Mouse (Mus musculus): ENCODE data around the gene Nkain4.

The Nkain4 gene

DNA sequence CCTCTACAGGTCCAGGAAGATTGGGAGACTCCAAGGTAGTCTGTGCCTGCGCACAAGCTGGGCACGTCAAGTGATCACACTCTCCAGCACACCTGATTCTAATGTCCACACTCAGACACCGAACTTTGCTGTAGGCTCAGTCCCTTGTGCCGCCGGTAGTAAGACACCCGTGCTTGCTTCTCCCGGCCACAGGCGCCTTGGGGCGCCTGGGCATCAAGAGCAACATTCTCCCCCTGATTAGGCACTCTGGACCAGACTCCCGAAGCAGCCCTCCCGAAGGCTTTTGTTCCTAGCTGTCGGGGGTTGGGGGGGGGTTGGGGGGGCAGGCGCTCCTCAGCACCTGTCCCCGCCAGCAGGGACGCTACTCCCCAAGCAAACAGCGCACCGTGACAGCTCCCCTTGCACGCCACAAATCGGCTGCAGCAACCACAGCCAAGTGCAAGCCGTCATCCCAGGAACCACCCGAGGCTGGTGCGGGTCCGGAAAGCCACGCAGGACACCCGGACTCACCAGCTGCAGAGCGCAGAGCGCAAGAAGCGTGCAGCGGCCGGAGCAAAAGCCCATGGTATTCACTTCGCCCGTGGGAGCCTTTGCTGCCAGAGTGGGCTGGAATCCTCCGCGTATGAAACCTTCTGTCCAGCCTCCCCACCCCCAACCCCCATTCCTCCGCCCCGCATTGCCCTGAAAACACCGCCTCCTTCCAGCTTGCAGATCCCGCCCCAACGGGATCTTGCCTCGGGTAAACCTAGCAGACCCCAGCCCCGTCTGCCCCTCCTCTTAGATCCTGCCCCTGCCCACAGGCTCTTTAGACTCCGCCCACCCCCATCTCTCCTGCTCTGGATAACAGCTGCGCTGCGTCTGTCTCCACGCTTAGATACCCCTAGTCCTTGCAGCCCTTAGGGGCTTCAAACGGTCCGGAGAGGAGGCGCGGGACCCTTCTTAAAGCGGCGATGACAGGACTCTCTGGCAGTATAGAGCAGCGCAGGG lies at the start of gene Nkain4:
TSS of gene Nkain4 (minus strand) at position 639 of the 987 bp plus-strand sequence.
- DNase-seq (ENCODE audit: low spot score), result no peak

DNA sequence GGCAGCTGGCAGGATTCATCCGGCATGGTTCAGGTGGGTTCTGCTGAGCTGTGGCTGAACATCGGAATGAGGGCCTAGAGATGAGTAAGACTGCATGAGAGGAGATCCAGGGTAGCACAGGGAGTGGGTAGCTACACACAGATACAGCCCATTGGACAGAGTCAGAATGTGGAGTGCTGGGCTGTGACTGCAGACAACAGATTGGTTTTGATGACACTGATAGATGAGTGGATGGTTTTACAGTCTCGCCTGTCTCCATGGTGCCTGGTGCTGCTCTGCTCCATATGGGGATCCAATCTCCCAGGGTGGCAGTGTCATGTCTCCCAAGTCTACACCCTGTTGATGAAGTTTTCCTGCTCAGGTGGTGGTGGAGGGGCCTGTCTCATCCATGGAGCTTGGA lies 42.4 kb upstream of the Nkain4 start:
- no peak for DNase-seq (ENCODE audit: low spot score)

DNA sequence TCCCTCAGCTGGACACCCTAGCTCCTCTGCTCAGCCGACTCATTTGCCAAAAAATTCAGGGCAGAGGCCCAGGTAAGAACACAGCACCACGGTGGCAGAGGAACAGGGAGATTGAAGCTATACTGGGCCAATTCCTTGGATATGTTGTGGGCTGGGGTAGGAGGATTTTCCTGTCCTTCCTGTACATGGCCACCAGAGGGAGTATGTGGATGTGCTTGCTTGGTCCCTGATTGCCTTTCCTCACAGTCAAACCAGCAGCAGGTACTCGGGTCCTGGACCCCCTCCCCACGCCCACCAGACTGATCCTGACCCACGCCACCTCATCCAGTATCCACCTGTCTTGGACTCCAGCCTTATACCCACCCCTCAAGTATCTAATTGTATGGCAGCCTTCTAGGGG lies 41.9 kb upstream of the Nkain4 start:
- DNase-seq (ENCODE audit: low spot score), result peak; percentile 5

DNA sequence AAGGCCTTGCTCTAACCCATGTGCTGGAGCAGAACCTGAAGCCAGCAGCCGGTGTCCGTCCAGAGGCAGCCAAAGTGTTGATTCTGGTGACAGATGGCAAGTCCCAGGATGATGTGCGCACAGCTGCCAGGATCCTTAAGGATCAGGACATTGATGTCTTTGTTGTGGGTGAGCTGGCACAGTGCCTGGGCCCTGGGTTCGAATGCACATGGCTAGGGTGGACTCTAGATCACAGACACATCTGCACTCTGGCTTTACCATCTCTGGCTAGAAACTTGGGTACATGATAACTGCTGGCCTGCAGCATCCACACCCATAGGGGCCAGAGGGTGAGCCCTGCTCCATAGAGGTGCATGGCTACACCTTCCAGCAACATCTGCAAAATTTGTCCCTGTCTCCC lies 41.0 kb upstream of the Nkain4 start:
- no peak for DNase-seq (ENCODE audit: low spot score)

DNA sequence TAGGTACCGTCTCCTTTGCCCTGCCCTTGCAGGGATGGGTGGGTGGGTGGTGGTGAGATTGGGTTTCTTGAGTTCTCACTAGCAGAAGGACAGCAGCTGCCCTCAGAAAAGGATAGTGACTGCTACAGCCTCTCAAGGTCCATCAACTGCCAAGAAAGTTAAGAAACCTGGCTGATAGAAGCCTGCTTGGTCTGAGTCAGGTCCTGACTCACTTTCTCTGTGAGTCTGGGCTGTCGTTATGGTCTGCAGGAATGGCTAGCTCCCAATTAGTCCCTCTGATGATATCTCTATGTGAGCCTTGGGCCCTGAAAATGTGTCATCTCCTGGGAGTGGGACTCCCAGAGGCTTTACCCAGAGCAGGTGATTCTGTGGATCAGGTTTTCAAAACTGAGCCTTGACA lies 39.9 kb upstream of the Nkain4 start:
- no peak for DNase-seq (ENCODE audit: low spot score)

DNA sequence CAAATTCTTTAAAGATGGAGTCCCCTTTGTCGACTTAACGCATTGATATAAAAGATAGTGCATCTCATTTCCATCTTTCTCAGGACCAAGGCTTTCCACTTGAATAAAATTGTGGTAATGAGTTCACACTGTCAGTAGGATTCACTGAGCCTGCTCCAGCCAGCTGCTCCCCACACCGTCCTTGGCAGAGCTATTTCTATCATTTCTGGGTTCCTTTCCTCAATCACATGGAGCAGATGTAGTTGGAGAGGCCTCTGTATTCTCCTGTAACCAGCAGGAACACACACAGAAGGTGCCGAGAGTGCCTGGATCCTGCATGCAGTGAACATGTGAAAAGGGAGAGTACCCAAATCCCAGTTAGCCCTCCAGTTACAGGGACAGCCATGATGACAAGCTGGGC lies 35.8 kb upstream of the Nkain4 start:
- DNase-seq (ENCODE audit: low spot score), result no peak

DNA sequence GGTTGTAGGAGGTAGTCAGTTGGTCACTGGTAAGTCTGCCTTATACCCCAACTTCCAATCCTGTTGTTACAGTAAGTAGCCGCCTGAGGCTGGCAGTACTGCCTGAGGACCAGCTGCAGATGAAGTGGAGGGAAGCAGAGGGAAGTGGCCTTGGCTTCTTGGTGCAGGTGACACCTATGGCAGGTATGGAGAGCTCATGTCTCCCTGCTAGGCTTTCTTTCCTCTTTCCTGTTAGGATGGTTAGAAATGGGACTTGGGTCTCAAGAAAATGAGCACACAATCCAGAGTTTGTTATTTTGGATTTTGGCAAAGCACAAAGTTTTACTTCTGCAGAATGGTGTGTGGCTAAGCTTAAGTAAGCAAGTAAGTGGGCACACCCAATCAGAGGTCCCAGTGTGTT lies 34.4 kb upstream of the Nkain4 start:
- DNase-seq (ENCODE audit: low spot score), result no peak

DNA sequence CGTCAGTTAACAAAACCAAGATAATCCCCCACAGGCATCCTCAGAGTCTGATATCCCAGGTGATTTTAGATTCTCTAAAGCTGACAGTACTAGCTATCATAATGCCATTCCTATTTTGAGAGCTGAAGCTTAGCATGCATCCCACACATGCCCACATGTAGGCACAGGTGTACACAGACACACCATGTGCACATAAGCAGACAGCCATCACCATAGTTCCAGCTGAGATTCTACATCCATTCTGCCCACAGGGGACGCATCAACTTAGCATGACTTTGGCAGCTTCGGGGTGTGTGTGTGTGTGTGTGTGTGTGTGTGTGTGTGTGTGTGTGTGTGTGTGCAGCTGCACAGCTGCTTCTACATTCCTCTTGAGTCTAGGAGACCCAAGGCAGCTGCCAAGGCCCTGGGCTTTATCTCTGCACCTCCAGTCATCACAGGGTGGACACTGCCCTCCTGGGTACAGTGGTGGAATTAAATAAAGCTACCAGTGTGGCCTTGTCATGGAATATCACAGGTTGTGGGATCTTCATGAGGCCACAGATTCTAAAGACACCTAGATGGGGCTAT lies 33.9 kb upstream of the Nkain4 start:
- DNase-seq (ENCODE audit: low spot score), result no peak

DNA sequence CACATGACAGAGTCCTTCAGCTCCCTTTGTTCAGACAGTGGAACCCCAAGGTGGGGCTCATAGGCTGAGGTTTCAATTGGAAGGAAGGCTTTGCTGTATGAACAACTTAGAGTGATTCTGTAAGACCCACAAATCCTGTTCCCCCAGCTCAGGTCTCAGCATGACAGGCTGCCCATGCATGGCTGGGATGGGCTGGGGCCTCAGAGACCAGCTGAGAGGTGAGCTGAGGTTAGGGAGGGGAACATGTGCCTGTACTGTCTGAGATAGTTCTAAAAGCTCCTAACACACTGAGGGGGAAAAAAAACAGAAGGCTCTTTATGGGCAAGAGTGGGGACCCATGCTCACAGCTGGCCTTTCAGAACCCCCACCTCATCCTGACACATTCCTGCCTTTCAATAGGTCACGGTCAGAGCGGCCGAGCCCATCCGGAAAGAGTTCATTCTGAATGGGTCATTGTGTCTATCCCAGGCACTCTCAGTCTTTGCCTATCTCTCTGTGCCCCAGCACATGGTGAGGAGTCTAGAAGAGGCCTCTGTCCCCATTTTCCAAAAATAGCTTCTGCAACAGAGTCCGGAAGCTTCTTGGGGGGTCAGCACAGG lies 33.0 kb upstream of the Nkain4 start:
- no peak for DNase-seq (ENCODE audit: low spot score)

DNA sequence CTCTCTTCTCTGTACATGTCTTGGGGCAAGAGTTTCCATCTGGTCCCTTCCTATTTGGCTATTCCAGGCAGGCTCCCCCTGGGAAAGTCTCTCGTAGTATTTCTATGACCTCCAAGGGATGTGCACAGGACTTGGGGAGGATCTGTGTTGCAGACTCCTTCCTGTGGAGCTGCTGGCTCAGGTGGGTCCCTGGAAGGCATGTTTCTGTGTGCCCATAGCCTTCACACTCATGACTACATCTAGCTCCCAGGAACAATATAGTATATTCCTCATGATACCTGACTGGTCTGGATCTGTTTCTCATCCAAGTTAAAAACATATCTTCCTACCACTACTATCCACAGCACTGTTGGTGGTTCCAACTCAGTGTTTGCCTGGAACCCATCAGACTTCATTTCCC lies 32.5 kb upstream of the Nkain4 start:
- no peak for DNase-seq (ENCODE audit: low spot score)

DNA sequence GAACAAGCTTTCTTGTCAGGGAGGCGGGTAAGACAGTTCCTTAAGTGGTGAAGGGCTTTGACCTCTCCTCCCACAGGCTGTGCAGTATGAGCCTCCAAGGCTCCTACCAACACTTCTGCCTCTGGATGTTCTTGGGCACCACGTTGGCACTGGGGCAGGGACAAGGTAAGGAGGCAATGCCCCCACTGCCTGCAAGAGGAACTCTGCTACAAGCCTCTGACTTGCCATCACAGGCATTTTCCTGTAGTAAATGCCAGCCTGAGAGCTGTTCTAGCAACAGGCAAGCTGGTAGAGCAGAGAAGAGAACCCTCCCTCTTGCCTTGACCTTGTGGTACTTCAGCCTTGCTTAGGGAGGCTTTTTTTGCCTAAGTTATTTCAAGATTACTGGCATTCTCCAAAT lies 31.9 kb upstream of the Nkain4 start, which contains the start of gene Col20a1:
TSS of gene Col20a1 (plus strand) at position 87 of the 400 bp plus-strand sequence.
- DNase-seq (ENCODE audit: low spot score), result no peak

DNA sequence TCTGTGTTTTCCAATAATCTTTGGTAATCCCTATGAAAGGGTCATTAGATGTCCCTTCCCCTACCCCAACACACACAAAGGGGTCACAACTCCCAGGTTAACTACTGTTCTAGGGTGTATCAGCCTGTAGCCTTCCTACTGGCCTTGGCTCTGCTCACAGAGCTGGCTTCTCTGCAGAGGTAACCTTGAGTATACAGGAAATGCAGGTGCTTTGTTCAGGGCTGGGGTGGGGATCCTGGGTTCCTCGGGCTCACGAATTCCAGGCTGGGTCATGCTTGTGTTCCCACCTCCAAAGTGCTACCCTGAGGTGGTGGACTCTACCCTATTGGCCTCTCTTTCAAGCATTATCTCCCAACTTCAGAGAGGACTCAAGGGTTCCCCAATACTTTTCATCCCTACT lies 31.1 kb upstream of the Nkain4 start:
- DNase-seq (ENCODE audit: low spot score), result no peak

DNA sequence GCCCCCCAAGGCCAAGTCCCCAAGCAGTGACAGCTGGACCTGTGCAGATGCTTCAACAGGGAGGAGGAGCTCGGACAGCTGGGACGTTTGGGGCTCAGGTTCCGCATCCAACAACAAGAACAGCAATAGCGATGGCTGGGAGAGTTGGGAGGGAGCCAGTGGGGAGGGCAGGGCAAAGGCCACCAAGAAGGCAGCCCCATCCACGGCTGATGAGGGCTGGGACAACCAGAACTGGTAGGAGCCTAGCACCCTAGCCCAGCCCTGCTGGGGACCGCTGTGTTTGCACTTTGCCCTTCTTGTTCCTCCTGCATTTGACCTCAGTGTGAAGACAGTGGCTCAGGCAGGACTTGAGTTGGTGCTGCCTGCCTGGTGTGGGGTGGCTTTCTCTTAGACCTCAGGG lies 26.6 kb upstream of the Nkain4 start:
- DNase-seq (ENCODE audit: low spot score), result no peak

DNA sequence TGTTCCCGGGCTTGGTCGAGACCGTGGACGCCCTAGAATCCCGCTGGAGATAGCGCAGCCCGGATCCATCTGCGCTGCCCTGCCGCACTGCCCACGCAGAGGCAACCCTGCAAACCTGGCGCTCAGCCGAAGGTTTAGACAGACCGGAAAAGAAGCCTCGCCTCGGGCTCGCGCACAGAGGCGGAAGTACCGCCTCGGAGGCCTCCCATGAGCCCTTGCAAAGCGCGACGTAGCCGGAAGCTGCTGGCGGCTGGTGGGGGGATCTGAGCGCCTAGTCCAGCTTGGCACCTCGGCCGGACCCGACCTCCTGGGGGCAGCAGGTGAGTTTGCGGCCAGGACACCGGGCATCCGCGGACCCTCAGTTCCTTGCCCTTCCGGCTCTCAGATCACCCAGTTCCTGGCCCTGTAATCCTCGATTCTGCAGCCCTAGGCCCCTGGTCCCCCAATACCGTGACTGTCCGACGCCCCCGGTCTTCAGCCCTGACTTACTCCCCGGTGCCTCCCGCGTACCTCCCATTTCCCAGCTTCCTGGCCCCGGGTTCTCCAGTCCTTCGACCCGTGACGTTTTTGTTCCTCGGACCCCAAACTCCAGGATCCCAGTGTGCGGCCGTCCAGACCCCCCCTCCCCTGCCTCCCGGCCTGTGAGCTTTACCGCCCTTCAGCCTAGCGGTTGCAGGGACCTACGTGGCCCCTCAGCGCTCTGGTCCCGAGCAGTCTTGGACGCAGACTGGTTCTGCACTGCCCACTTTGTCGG lies 12.7 kb upstream of the Nkain4 start, which contains the start of gene Arfgap1:
TSS of gene Arfgap1 (plus strand) at position 216 of the 754 bp plus-strand sequence.
- peak; percentile 88 for DNase-seq (ENCODE audit: low spot score)

DNA sequence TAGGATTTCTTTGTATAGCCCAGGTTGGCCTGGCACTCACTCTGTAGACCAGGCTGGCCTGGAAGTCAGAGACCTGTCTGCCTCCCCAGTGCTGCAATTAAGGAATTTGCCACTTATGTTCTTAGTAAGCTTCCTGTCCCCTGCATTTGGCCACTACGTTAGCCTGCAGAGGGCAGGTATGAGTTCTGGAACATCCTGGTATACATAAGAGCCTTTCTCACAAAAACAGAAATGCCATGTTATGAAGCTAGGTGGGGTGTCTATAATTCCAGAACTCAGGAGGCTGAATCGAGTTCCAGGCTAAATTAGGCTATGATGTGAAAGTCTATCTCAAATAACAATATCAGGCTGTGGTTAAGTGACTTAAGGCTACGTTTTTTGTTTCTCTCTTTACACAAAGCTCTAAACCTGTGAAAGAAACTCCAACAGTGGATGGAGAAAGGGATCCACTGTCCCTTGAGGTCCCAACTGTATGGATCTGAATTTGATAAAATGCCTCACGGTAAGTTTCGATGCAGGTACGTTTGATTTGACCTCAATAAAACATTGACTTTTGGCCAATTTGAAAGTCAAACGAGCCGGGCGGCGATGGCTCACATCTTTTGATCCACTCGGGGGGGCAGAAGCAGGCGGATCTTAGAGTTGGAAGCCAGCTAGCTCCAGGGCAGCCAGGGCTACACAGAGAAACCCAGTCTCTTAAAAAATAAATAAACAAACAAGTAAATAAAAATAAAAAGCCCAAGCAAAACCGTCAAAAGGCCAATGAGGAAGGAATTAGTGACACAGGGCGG lies 11.8 kb upstream of the Nkain4 start:
- DNase-seq (ENCODE audit: low spot score), result peak; percentile 19

DNA sequence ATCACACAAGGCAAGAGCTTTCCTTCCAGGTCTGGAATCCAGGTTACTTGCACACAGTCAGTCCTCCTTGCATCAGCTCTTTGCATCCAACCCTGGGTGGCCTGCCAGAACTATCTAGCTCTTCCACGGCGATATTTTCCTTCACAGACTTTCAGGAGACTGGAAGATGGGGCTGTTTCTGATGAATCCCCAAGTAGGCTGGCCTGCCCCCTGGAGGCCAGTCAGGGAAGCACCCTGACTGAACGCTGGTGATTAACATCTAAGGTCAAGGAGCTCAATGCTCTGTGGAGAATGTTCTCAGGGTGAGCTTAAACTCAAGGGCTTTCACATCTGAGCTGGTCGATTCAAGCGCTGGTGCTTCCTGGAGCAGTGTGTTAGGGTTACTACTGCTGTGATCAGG lies 9.5 kb upstream of the Nkain4 start:
- DNase-seq (ENCODE audit: low spot score), result peak; percentile 67

DNA sequence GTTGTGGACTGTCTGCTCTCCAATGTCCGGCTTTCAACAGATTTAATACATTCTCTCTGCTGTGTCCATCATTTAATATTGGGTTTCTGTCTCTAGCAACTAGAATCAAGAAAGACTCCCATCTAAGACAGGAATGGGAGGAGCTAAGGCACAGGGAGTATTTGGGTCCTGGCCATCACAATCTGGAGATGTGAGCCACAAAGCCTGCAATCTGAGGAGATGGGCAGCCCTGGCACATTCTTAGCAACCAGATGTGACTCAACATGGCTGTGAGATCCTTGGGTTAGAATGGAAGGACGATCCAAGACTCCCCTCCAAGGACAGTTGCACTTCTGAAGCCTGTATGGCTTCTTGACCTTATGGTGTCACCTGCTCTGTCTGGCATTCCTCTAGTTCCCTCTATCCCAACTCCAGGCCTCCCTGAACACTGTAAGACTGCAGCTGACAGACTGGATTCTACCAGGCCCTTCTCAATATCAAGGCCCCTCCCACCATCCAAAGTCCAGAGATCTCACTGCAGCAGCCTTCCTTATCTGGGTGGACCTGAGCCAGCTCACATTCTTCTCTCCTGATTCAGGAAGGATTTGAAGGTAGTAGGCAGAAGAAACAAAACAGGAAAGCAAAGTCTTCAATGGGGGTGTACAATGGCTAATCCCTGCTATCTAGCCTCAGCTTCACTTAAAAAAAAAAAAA lies 8.3 kb upstream of the Nkain4 start:
- no peak for DNase-seq (ENCODE audit: low spot score)

DNA sequence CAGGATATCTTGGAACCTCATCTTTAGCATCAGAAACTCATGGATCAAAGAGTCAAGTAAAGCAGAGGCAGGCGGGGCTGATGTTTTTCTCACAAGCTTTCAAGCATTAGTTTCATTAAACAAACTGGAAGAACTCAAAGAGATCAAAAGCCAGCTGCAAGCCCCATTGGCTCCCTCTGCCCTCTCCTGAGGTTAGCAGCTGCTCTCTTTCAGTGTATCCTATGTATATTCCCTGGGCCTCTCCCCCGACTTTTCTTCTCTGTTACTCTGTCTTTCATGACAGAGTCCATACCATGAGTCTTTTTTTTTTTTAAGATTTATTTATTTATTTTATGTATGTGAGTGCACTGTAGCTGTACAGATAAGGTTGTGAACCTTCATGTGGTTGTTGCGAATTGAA lies 5.7 kb upstream of the Nkain4 start:
- no peak for DNase-seq (ENCODE audit: low spot score)

DNA sequence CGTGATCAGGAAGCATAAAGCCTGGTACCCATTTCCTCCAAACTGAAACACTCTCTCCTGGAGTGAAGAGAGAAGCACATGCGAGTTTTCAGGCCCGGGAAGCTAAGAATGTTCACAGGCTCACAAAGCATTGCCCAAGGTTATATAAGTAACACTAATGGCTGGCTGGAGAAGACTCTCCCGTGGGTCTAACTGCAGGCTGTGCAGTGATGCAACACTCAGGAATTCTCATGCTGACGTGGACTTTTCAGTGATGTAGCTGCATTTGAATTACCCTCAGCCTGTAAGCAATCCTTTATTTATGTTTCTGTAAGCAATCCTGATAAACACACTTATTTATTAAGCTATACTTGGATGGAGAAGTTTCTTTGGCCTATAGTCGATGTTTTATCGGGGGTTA lies 5.1 kb upstream of the Nkain4 start:
- no peak for DNase-seq (ENCODE audit: low spot score)

DNA sequence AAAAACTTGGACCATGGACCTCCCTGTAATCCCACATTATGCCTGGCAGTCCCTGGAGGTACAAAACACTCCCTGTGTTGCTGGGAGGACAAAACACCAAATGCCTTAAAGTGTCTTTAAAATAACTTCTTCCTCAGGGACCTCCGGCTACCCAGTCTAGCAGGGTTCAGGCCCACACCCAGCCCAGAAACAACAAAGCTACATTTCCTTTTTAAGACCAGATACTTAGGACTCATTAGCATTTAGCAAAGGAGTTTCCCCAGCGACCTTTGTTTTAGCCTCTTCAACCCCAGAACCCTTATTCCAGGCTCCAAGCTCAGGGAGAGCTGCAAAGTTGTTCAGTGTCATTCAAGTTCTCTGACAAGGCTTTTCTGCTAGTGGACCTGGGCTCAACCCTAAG lies 861 bp downstream of the Nkain4 start:
- no peak for DNase-seq (ENCODE audit: low spot score)

DNA sequence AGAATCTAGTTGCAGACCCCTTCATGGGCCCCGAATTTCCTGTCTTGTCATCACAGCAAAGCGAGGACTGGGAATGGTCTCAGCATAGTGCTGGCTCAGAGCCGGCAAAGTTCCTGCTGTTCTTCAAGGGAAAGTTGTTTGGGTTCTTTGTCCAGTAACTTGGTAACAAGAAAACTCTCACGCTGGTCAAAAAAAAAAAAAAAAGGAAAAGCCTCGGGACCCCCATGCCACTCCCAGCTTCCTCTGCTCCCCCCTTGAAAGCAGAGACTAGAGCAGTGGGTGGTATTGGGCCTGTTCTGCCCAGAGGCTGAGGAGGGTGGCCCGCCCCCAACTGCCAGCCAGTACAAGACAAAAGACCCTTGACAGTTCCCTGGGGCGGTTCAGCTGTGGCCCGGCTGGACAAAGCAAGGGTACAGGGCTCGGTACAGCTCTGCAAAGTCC lies 1.7 kb downstream of the Nkain4 start:
- DNase-seq (ENCODE audit: low spot score), result no peak
